Mouse (Mus musculus) Muller cell, postnatal 12 days (primary cell): ENCODE data around the gene Mymx.

ENCODE experiments used
- DNase-seq: peaks from one replicate; pipeline ENCODE4 v3.0.0-alpha.2; 2015; ENCODE audit errors: inconsistent ontology term

The Mymx gene

DNA sequence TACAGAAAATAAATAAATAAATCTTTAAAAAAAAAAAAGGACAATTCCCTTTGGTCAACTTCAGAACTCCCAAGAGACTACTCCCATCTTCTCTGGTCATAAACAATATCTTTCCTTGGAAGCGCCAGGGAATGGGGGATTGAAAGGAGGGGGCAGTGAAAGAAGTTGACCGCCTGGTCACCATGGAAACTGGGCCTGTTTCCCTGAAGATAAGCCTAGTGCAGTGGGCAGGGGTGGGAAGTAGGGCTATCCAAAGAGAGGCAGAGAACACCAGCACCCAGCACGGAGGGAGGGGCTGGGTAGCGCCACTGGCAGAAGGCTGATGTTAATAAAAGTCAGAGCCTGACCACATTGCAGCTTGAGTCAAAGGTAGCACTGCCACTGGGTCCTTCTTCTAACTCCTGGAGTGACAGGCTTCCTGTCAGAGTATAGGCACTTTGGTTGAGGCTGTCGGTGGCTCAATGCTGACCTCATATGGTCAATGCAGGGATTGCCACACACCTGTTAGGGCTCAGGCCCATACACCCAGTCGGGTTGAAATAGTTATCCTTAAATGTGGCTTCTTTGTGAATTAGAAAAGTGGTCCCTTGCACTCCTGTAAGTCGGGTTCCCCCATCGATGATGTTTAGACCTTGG lies 50.0 kb downstream of the Mymx start:
- peak; percentile 60 for DNase-seq

DNA sequence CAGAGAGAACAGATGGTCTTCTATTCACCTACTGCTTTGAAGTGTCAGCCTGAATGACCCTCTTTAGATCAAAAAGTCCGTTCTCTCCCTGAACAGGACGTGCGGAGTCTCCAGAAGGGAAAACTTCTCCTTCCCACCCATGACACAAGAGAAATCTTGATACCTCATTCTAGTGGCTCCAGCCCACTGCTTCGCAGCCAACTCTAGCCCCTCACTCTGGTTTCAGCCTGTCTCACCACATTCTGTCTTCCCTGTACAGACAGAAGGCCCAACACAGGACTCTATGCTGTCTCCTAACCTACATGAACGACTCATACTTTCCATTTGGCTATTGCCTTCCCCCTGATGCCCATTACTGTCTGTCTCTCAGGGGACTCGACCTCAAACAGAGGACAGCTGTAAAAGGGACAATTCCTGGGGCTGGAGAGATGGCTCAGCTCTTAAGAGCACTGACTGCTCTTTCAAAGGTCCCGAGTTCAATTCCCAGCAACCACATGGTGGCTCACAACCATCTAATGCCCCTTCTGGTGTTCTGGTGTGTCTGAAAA lies 50.6 kb downstream of the Mymx start:
- no peak for DNase-seq
